In genomic region chr12:72197925-72198486, GRCm38 (mm10) we compare ENCODE assay signal across 9 mouse cellular contexts. TPM values are rescaled to one million over a fixed set of nuclear protein-coding genes. Genes with fewer than 3 reads are reported as not detected.
A peak's percentile ranks its signal among the peaks of the same experiment; 100 is the strongest.
DNase-seq lines count a peak whose midpoint lies in the region; ATAC-seq and TF ChIP-seq lines count a peak whose summit lies in the region.
"Had no signal": no experiment of that assay in that cellular context is flagged by ENCODE, and none has a peak within 500 bp of the region (broad histone marks: within the 10 kb centered on the region; RNA-seq: fewer than 3 reads in every experiment).

No protein-coding gene starts in this region.

- WGBS in forebrain, embryonic 10.5 days, result 62% methylated on average over 18 of the region's 18 CpGs
- WGBS in hindbrain, embryonic 11.5 days, result 50% methylated on average over 18 of the region's 18 CpGs
- whole genome bisulfite sequencing in stomach, embryonic 15.5 days, result 38% methylated on average over 18 of the region's 18 CpGs

- no peaks in the 10 kb centered on the region for H3K36me3 ChIP-seq in ES-E14 (ENCODE audit: control insufficient read depth, insufficient read depth, low read length, poor library complexity, severe bottlenecking)
- H3K36me3 ChIP-seq in forebrain, embryonic 10.5 days (replicated peaks), result no peaks in the 10 kb centered on the region
- no peaks in the 10 kb centered on the region for H3K36me3 ChIP-seq in hindbrain, embryonic 11.5 days (ENCODE audit: control insufficient read depth, insufficient read depth, low read length)
- H3K36me3 ChIP-seq in stomach, embryonic 15.5 days, result no peaks in the 10 kb centered on the region

- no peaks in the 10 kb centered on the region for H3K9me3 ChIP-seq in ES-E14 (ENCODE audit: control insufficient read depth, insufficient read depth, low read depth, low read length)
- no peaks in the 10 kb centered on the region for H3K9me3 ChIP-seq in forebrain, embryonic 10.5 days
- H3K9me3 ChIP-seq in hindbrain, embryonic 11.5 days (ENCODE audit: control insufficient read depth, low read length), result no peaks in the 10 kb centered on the region
- H3K9me3 ChIP-seq in stomach, embryonic 15.5 days, result no peaks in the 10 kb centered on the region

- in situ Hi-C loops in ES-E14 (cut with MboI; ENCODE audit: low sequenced_read_pairs in 2 of 2, unreplicated experiment in 2 of 2), result no loop called here

- DNase-seq in adrenal gland, postnatal 25 days, result peak; percentile 2
- no peak for DNase-seq in adrenal gland, adult 18-20 months (ENCODE audit: low spot score in 2 of 2)
- DNase-seq in ES-E14 (ENCODE audit: low read depth, low spot score), result peak; percentile 54
- DNase-seq in forebrain, embryonic 10.5 days (ENCODE audit: extremely low spot score, low spot score), result no peak
- peak; percentile 67 for DNase-seq in hindbrain, embryonic 11.5 days (ENCODE audit: low spot score)
- DNase-seq in yolk sac, embryonic 10.5 days (ENCODE audit: low spot score), result no peak
- DNase-seq in gastrocnemius, postnatal 25 days, result no peak

- ATAC-seq in hindbrain, embryonic 11.5 days (ENCODE audit: low FRiP score), result peak; percentile 68; the same call in 1 of the 2 replicates
- peak; percentile 39; the same call in 1 of the 2 replicates for ATAC-seq in stomach, embryonic 15.5 days (ENCODE audit: insufficient read depth, low FRiP score, low read depth)

- H3K27me3 ChIP-seq in forebrain, embryonic 10.5 days (ENCODE audit: poor library complexity, severe bottlenecking), result no peaks in the 10 kb centered on the region
- H3K27me3 ChIP-seq in hindbrain, embryonic 11.5 days (ENCODE audit: control insufficient read depth, insufficient read depth, low read length), result no peaks in the 10 kb centered on the region
- H3K27me3 ChIP-seq in stomach, embryonic 15.5 days (replicated peaks), result no peaks in the 10 kb centered on the region

- peak overlapping the region; percentile 19; the same call in 1 of the 2 replicates for H3K4me2 ChIP-seq in hindbrain, embryonic 11.5 days (replicated peaks; ENCODE audit: low read depth, low read length)
- H3K4me2 ChIP-seq in stomach, embryonic 15.5 days, result peak overlapping the region; percentile 21; the same call in 1 of the 2 replicates

- H3K4me3 ChIP-seq in ES-E14 (ENCODE audit: insufficient read depth in 1 of 2, low read depth in 1 of 2, low read length in 2 of 2, poor library complexity in 1 of 2, severe bottlenecking in 1 of 2), result peak overlapping the region; percentile 26 to 59; a peak in 2 of 4 replicates
- no peak overlapping the region; the same call in 1 of the 2 replicates for H3K4me3 ChIP-seq in forebrain, embryonic 10.5 days
- H3K4me3 ChIP-seq in hindbrain, embryonic 11.5 days (ENCODE audit: low read depth, low read length), result no peak overlapping the region
- H3K4me3 ChIP-seq in stomach, embryonic 15.5 days (replicated peaks), result no peak overlapping the region
- H3K4me3 ChIP-seq: erythroblast, embryonic 14.5 days had no signal

- H3K9ac ChIP-seq in ES-E14 (ENCODE audit: insufficient read depth, low read depth, low read length, poor library complexity, severe bottlenecking), result no peak overlapping the region
- H3K9ac ChIP-seq in hindbrain, embryonic 11.5 days (ENCODE audit: low read depth, low read length), result no peak overlapping the region
- H3K9ac ChIP-seq in stomach, embryonic 15.5 days, result no peak overlapping the region

- no peaks in the 10 kb centered on the region; a peak in 1 of 4 replicates for H3K4me1 ChIP-seq in ES-E14 (ENCODE audit: control insufficient read depth in 2 of 2, insufficient read depth in 2 of 2, low read length in 2 of 2, poor library complexity in 1 of 2)
- H3K4me1 ChIP-seq in forebrain, embryonic 10.5 days, result peaks cover 7% of the 10 kb centered on the region
- no peaks in the 10 kb centered on the region; the same call in none of the 2 replicates for H3K4me1 ChIP-seq in hindbrain, embryonic 11.5 days (replicated peaks; ENCODE audit: control insufficient read depth, insufficient read depth, low read length)
- no peaks in the 10 kb centered on the region for H3K4me1 ChIP-seq in stomach, embryonic 15.5 days

- H3K27ac ChIP-seq in ES-E14 (ENCODE audit: insufficient read depth, low read depth, low read length, poor library complexity, severe bottlenecking), result no peak overlapping the region
- H3K27ac ChIP-seq in forebrain, embryonic 10.5 days, result 0 out of 2 replicates have a peak overlapping the region, but pooled peaks have one; percentile 27
- H3K27ac ChIP-seq in hindbrain, embryonic 11.5 days (ENCODE audit: low read depth, low read length), result no peak overlapping the region
- H3K27ac ChIP-seq in stomach, embryonic 15.5 days, result no peak overlapping the region

TF ChIP-seq in ES-E14, 5 proteins besides CTCF, POLR2A, EP300 and RAD21:
- TF ChIP-seq HCFC1 (IDR thresholded peaks at IDR 0.05; ENCODE audit: borderline replicate concordance, insufficient read depth, low read length), result no peak
- no peak for TF ChIP-seq MAFK (IDR thresholded peaks at IDR 0.05; ENCODE audit: insufficient read depth, low read depth, low read length)
- TF ChIP-seq ZNF384 (IDR thresholded peaks at IDR 0.05; ENCODE audit: low read depth, low read length), result no peak
- TF ChIP-seq CHD2 (IDR thresholded peaks at IDR 0.05; ENCODE audit: low read depth, low read length), result no peak
- TF ChIP-seq ZC3H11A (IDR thresholded peaks at IDR 0.05; ENCODE audit: borderline replicate concordance, low read depth, low read length), result no peak

RNA-seq across cellular contexts. Expression of gene Ccdc175, which starts 13.2 kb away (rescaled TPM):
- total RNA-seq in adrenal gland, postnatal 25 days (2021), result not detected in 2 replicates
- total RNA-seq in adrenal gland, adult 18-20 months (2021), result not detected
- total RNA-seq in ES-E14 (2012; rRNA removed), result 0.09 and 0.16 TPM in 2 replicates
- polyA plus RNA-seq in forebrain, embryonic 10.5 days (2016; fragmentation: Nextera tagmentation; extraction: Ambion mirVana), result not detected in 2 replicates
- not detected in 2 replicates for polyA plus RNA-seq in hindbrain, embryonic 11.5 days (2014; fragmentation: Nextera tagmentation; extraction: Ambion mirVana)
- not detected in 2 replicates for polyA plus RNA-seq in stomach, embryonic 15.5 days (2015; fragmentation: Nextera tagmentation; extraction: Ambion mirVana)
- not detected for total RNA-seq in gastrocnemius, postnatal 25 days (2021)
- polyA plus RNA-seq: erythroblast, embryonic 14.5 days had no signal

Comparison
In these comparisons a context has a peak if more than half of its experiments do, and no peak if none do; other contexts are left out.
1. DNase-seq: peak in adrenal gland, postnatal 25 days (single experiment), ES-E14 (single experiment) and hindbrain, embryonic 11.5 days (single experiment); none in adrenal gland, adult 18-20 months (0 of 2), forebrain, embryonic 10.5 days (single experiment), yolk sac, embryonic 10.5 days (single experiment) and gastrocnemius, postnatal 25 days (single experiment).
2. H3K4me3 ChIP-seq: peak in ES-E14 (2 of 2); none in forebrain, embryonic 10.5 days (single experiment), hindbrain, embryonic 11.5 days (single experiment) and stomach, embryonic 15.5 days (single experiment).